In the genomic region with DNA sequence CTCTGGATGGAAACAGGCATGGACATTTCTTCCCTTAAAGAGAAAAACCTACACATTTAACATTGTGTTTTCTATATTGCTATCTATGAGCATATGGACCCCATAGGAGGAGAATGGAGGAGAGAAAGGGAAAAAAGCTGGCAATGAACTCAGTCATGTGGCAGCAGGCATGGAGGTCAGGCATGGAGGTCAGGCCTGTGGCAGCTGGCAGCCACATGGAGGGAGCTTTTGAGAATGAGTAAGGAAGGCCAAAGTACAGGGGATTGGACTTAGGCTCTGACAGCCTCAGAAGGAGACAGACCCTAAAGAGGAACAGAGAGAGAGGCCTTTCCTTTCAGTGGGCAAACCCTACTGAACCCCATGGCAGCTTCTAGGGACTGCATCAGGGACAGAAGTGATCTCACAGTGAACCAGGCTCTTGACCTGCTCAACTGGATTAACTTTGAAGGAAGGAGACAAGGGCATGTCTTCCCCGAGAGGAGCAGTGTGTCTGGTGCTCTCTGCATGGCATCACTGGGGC, we compare ENCODE assay signal across 13 mouse cellular contexts.
DNase-seq lines count a peak whose midpoint lies in the region; ATAC-seq and TF ChIP-seq lines count a peak whose summit lies in the region.
"Had no signal": no experiment of that assay in that cellular context is flagged by ENCODE, and none has a peak within 500 bp of the region (broad histone marks: within the 10 kb centered on the region; RNA-seq: fewer than 3 reads in every experiment).

No protein-coding gene starts in this region.

- WGBS in hindbrain, embryonic 10.5 days: 74% methylated on average over 1 of the region's 1 CpGs
- WGBS in hindbrain, embryonic 13.5 days: 81% methylated on average over 1 of the region's 1 CpGs
- WGBS in spleen, adult 2 months: 62% methylated on average over 1 of the region's 1 CpGs
- 81% methylated on average over 1 of the region's 1 CpGs for WGBS in kidney, postnatal 0 days

- H3K27ac ChIP-seq in hindbrain, embryonic 10.5 days: peak overlapping the region; percentile 53
- no peak overlapping the region for H3K27ac ChIP-seq in hindbrain, embryonic 13.5 days
- peak overlapping the region; percentile 7; the same call in 1 of the 2 replicates for H3K27ac ChIP-seq in spleen, adult 2 months (ENCODE audit: insufficient read depth, low read length)
- no peak overlapping the region for H3K27ac ChIP-seq in kidney, postnatal 0 days
- H3K27ac ChIP-seq: hindbrain, embryonic 14.5 days; left cerebral cortex, adult 2 months; limb, embryonic 15.5 days had no signal

- no peak for TF ChIP-seq POLR2A in spleen, adult 2 months (IDR thresholded peaks at IDR 0.05; ENCODE audit: low read depth, low read length)

- DNase-seq in hindbrain, embryonic 10.5 days (ENCODE audit: low spot score): peak; percentile 45
- no peak for DNase-seq in spleen, adult 2 months (ENCODE audit: low read depth in 1 of 2, low spot score in 2 of 2)
- DNase-seq in spleen, postnatal 36 days (ENCODE audit: low spot score in 2 of 2): no peak
- no peak for DNase-seq in kidney, postnatal 0 days (ENCODE audit: low spot score)
- DNase-seq in splenic B cell, adult 2 months (ENCODE audit: low read depth, low spot score): peak; percentile 53
- DNase-seq in urinary bladder, postnatal 36 days (ENCODE audit: low spot score in 2 of 2): no peak
- DNase-seq in liver: no peak
- DNase-seq: adrenal gland, postnatal 25 days had no signal

- H3K9me3 ChIP-seq in hindbrain, embryonic 10.5 days: no peaks in the 10 kb centered on the region
- no peaks in the 10 kb centered on the region for H3K9me3 ChIP-seq in hindbrain, embryonic 13.5 days
- no peaks in the 10 kb centered on the region for H3K9me3 ChIP-seq in kidney, postnatal 0 days (replicated peaks; ENCODE audit: low read length)
- H3K9me3 ChIP-seq: G1E; limb, embryonic 15.5 days had no signal

- H3K27me3 ChIP-seq in hindbrain, embryonic 10.5 days (ENCODE audit: insufficient read depth, poor library complexity, severe bottlenecking): no peaks in the 10 kb centered on the region
- no peaks in the 10 kb centered on the region for H3K27me3 ChIP-seq in hindbrain, embryonic 13.5 days
- H3K27me3 ChIP-seq in spleen, adult 2 months (ENCODE audit: control insufficient read depth, insufficient read depth, low read length): no peaks in the 10 kb centered on the region
- H3K27me3 ChIP-seq in kidney, postnatal 0 days (ENCODE audit: insufficient read depth, low read length): no peaks in the 10 kb centered on the region
- H3K27me3 ChIP-seq in splenic B cell, adult 2 months (ENCODE audit: control insufficient read depth, insufficient read depth, low read length, poor library complexity, severe bottlenecking): no peaks in the 10 kb centered on the region
- H3K27me3 ChIP-seq: limb, embryonic 15.5 days had no signal

- H3K4me1 ChIP-seq in hindbrain, embryonic 10.5 days (replicated peaks): peaks cover 26% of the 10 kb centered on the region
- H3K4me1 ChIP-seq in hindbrain, embryonic 13.5 days (replicated peaks): peaks cover 18% of the 10 kb centered on the region
- H3K4me1 ChIP-seq in spleen, adult 2 months (ENCODE audit: control insufficient read depth, insufficient read depth, insufficient read length): peaks cover 28% of the 10 kb centered on the region; the same call in 1 of the 2 replicates
- 0 out of 2 replicates have a peak, but pooled peaks cover 2% of the 10 kb centered on the region for H3K4me1 ChIP-seq in kidney, postnatal 0 days (replicated peaks; ENCODE audit: insufficient read depth, low read length)

- H3K4me2 ChIP-seq in hindbrain, embryonic 13.5 days: no peak overlapping the region
- no peak overlapping the region for H3K4me2 ChIP-seq in kidney, postnatal 0 days (ENCODE audit: low read length)
- H3K4me2 ChIP-seq: hindbrain, embryonic 14.5 days; limb, embryonic 15.5 days had no signal

- H3K4me3 ChIP-seq in hindbrain, embryonic 10.5 days: no peak overlapping the region
- no peak overlapping the region for H3K4me3 ChIP-seq in hindbrain, embryonic 13.5 days
- H3K4me3 ChIP-seq in spleen, adult 2 months (ENCODE audit: extremely low read depth, insufficient read depth, insufficient read length): no peak overlapping the region
- no peak overlapping the region for H3K4me3 ChIP-seq in kidney, postnatal 0 days (replicated peaks; ENCODE audit: low read depth, low read length)
- H3K4me3 ChIP-seq: left cerebral cortex, adult 2 months; limb, embryonic 15.5 days had no signal

- H3K36me3 ChIP-seq in hindbrain, embryonic 10.5 days: no peaks in the 10 kb centered on the region
- H3K36me3 ChIP-seq in hindbrain, embryonic 13.5 days: no peaks in the 10 kb centered on the region
- no peaks in the 10 kb centered on the region for H3K36me3 ChIP-seq in spleen, adult 2 months (ENCODE audit: control insufficient read depth, insufficient read depth, low read length)
- no peaks in the 10 kb centered on the region for H3K36me3 ChIP-seq in kidney, postnatal 0 days (ENCODE audit: insufficient read depth, low read length)
- no peaks in the 10 kb centered on the region for H3K36me3 ChIP-seq in splenic B cell, adult 2 months (ENCODE audit: control insufficient read depth, insufficient read depth, low read length, poor library complexity, severe bottlenecking)
- H3K36me3 ChIP-seq: G1E; limb, embryonic 15.5 days had no signal

- no peak for ATAC-seq in hindbrain, embryonic 13.5 days (ENCODE audit: low FRiP score)
- peak; percentile 69 for ATAC-seq in kidney, postnatal 0 days (replicated peaks; ENCODE audit: low FRiP score, low read depth)

- H3K9ac ChIP-seq in hindbrain, embryonic 13.5 days: no peak overlapping the region
- H3K9ac ChIP-seq in kidney, postnatal 0 days (ENCODE audit: low read depth, low read length): no peak overlapping the region
- H3K9ac ChIP-seq: hindbrain, embryonic 14.5 days; limb, embryonic 15.5 days had no signal

- TF ChIP-seq CTCF in spleen, adult 2 months (IDR thresholded peaks at IDR 0.05; ENCODE audit: extremely low read depth, insufficient read depth, insufficient read length, insufficient replicate concordance): no peak
- no peak for TF ChIP-seq CTCF in kidney, postnatal 0 days (IDR thresholded peaks at IDR 0.05; ENCODE audit: low read depth)

Comparison
In these comparisons a context has a peak if more than half of its experiments do, and no peak if none do; other contexts are left out.
1. H3K27ac ChIP-seq: peak in hindbrain, embryonic 10.5 days (single experiment) and spleen, adult 2 months (single experiment); none in hindbrain, embryonic 13.5 days (single experiment) and kidney, postnatal 0 days (single experiment).
2. DNase-seq: peak in hindbrain, embryonic 10.5 days (single experiment) and splenic B cell, adult 2 months (single experiment); none in spleen, adult 2 months (0 of 2), spleen, postnatal 36 days (0 of 2), kidney, postnatal 0 days (single experiment), urinary bladder, postnatal 36 days (0 of 2) and liver (single experiment).